Mouse (Mus musculus) naive thymus-derived CD4-positive, alpha-beta T cell, adult 5 months (primary cell): ENCODE results near the gene Spag17. TPM values are rescaled to one million over a fixed set of nuclear protein-coding genes. Genes with fewer than 3 reads are reported as not detected.

Source experiments
- polyA plus RNA-seq: library from polyadenylated mRNA; unstranded; fragments of 100-300 nt; shearing (Covaris generic); gene quantifications from one replicate; pipeline ENCODE4 v1.2.1, GENCODE M21; 2017

Gene Spag17
- not detected for polyA plus RNA-seq

GRCm38 (mm10) chr3:99885187-99885811 lies at the start of gene Spag17:
Spag17 (plus strand) TSS chr3:99885406.

GRCm38 (mm10) chr3:100162315-100163105 lies 277.3 kb downstream of the Spag17 start, which contains the start of the genes Gdap2 and Wdr3:
Gdap2 (plus strand) TSS chr3:100162381.
Wdr3 (minus strand) TSS chr3:100162407.

